Mouse (Mus musculus) layer of hippocampus, adult 18-20 months (tissue): Measurements from ENCODE around the gene Pi16. TPM values are rescaled to one million over a fixed set of nuclear protein-coding genes. Genes with fewer than 3 reads are reported as not detected.
"Not testable (repeated sequence)": the region's sequence is repeated elsewhere in the genome, so short reads cannot be mapped to it uniquely, and the experiment has no call there.

Experiments
- DNase-seq, 2 experiments: peaks; one replicate each; pipeline ENCODE4 v3.0.0; 2022; ENCODE audit warnings: low spot score in 2 of 2
- long read RNA-seq: library from polyadenylated mRNA; stranded (forward); transcript quantifications from one replicate; pipeline ENCODE4 v2.0.0, GENCODE M21; 2021
- total RNA-seq, 2 experiments: library from RNA; stranded (reverse); gene quantifications; 2 replicates each; pipeline ENCODE4 v1.2.3; 2021

The Pi16 gene
- 1 to 10 TPM in 1 of 2 experiments, under 1 TPM in 1; 0.92 to 1.3 TPM for total RNA-seq
- long read RNA-seq = 0 reads

- not testable (repeated sequence) for DNase-seq
These were observed at the start of gene Pi16 for GRCm38 (mm10) chr17:29317380-29317779. Pi16 (plus strand) TSS chr17:29317680.

DNA sequence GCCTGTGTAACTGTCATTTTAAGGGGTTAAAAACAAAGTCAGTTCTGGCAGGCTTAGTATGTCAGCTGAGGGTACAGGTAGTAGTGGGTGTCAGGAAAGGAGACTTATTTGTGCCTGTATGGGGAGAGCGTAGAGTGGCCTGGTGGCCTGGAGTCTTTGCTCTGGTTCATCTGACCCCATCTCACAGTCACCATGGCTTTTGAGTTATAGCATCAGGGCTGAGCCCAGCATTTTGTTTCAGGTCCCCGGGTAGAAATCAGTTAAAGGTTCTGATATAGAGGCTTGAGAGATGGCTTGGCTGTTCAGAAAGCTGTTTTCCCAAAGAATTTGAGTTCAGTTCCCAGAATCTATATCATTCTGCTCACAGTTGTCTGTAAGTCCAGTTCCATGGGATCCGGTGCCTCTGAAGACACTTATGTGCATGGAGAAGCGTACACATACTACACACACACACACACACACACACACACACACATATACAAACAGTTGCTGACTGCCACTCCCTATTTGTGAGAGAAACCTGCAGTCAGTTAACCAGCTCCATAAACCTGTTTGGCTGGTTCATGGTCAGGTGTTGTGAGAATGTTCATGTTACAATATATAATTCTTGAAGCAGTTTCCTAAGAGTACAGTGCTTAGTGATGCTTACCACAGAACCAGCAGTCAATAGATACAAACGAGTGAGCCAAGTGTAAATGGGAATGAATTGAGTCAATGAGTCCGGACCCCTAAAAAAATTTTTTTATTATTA is 49.4 kb upstream of the Pi16 start:
- no peak for DNase-seq

GRCm38 (mm10) chr17:29268682-29269348 is 48.7 kb upstream of the Pi16 start, which contains the start of gene BC004004:
BC004004 (plus strand) TSS chr17:29268788.
- DNase-seq = peak; percentile 93 to 96

DNA sequence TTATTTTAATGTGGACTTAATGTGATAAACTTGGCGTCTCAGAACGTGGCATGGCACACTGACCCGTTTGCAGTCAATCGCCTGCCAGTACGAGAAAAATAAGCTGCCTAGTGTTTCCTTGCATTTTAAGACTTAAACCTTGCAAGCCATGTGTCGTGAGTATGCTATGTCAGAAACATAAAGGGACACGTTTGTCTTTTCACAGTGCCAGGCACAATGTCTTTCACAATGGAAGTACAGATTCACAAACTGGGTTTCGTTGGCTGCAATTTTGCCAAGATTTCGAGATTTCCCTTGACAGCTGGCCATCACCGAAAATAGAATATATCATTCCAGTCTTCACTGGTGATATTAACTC is 48.2 kb upstream of the Pi16 start:
- no peak for DNase-seq

GRCm38 (mm10) chr17:29270148-29270698 is 47.3 kb upstream of the Pi16 start:
- DNase-seq = no peak

GRCm38 (mm10) chr17:29273156-29273555 is 44.3 kb upstream of the Pi16 start:
- DNase-seq = no peak

DNA sequence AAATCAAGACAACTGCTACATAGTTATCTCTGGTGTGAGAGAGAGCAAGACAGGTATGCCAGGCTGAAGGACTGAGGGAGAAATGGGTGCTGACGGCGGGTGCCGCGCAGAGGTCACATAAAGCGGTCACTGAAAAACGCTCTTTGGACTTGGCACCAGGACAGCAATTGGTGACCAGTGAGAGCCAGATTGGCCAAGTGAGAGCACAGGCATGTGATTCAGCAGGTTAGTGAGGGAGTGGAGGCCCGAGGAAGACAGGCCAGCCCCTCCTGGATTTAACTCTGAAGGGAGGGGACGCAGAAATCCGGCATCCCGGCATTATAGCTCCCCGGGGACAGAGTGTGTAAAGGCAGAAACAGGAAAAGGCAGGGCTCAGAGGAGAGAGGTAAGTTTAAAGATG is 43.6 kb upstream of the Pi16 start:
- no peak for DNase-seq

GRCm38 (mm10) chr17:29280422-29280821 is 37.1 kb upstream of the Pi16 start:
- DNase-seq = no peak

- DNase-seq = no peak
These were observed 35.9 kb upstream of the Pi16 start for GRCm38 (mm10) chr17:29281541-29281940.

- peak in 1 of 2 experiments; percentile 35 for DNase-seq
These were observed 35.1 kb upstream of the Pi16 start for GRCm38 (mm10) chr17:29282216-29282952.

DNA sequence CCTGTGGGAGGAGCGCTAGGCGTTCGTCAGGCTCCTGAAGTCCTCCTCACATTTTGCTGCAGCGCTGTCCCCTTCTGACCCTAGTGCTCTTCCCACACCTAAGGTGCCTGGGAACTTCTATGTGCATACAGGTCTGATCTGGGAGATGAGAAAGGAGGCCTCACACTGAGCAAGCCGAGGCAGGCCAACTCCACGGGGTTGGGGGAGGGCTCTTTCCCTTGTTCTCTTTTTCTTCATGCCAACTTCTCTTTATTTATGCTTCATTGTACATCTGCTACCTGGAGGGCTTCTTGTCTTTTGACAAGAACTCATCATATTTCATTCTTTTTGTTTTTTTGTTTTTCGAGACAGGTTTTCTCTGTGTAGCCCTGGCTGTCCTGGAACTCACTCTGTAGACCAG is 25.7 kb upstream of the Pi16 start:
- DNase-seq = no peak

DNA sequence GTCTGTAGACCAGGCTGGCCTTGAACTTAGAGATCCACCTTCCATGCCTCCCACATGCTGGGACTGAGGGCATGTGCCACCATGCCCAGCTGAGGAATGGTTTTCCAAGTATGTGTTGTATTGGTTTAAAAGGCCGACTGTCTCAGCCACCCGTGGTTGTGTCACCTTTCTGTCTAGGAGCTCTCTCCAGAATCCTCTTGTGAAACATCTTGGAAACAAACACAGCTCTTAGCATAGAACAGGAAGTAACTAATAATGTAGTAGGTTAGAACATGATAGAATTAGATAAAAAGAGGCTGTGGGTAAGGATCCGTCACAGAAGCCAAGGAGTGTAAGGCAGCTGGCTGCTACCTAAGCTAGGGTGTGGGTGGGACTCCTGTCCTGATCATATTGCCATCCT is 24.5 kb upstream of the Pi16 start:
- DNase-seq = no peak

GRCm38 (mm10) chr17:29293807-29294605 is 23.5 kb upstream of the Pi16 start:
- DNase-seq = no peak

GRCm38 (mm10) chr17:29295835-29296234 is 21.6 kb upstream of the Pi16 start:
- no peak for DNase-seq

- DNase-seq = no peak
These were observed 20.2 kb upstream of the Pi16 start for GRCm38 (mm10) chr17:29297321-29297720.

GRCm38 (mm10) chr17:29297813-29298212 is 19.7 kb upstream of the Pi16 start:
- no peak for DNase-seq

DNA sequence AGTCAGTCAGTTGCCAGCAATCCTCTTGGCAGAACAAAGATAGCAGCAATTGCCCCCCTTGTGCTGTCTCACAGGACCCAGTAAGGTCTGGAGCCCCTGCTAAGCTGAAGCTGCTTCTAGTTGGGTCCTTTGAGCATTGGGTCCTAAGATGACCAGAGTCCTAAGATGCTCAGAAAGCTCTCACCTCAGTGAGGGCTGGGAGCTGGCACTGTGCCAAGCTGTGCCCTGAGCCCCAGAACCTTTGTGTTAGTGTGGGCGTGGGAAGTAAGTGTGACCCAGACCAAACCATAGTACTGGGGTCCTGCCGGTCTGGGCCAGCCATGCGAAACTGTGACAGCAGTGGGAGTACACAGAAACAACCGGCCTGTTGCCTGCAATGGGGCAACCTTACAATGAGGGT is 18.2 kb upstream of the Pi16 start:
- no peak for DNase-seq

- no peak for DNase-seq
These were observed 16.6 kb upstream of the Pi16 start for GRCm38 (mm10) chr17:29300926-29301325.

GRCm38 (mm10) chr17:29301421-29301820 is 16.1 kb upstream of the Pi16 start:
- no peak for DNase-seq

GRCm38 (mm10) chr17:29302149-29302548 is 15.3 kb upstream of the Pi16 start:
- DNase-seq = peak in 1 of 2 experiments; percentile 36

- no peak for DNase-seq
These were observed 14.4 kb upstream of the Pi16 start for GRCm38 (mm10) chr17:29303087-29303486.
